Mouse (Mus musculus) midbrain, embryonic 11.5 days (tissue): Measurements from ENCODE around the gene Rgs3. TPM values are rescaled to one million over a fixed set of nuclear protein-coding genes. Genes with fewer than 3 reads are reported as not detected.

ENCODE experiments used
- ATAC-seq: fragments of 200-750 bp; cut with Nextera tagmentation; 2 replicates; pipeline ENCODE4 v1.8.0; 2017; ENCODE audit warnings: moderate TSS enrichment, moderate library complexity; ENCODE audit not compliant: low FRiP score
- DNase-seq: peaks from one replicate; pipeline ENCODE4 v3.0.0; 2015; ENCODE audit warnings: low spot score; ENCODE audit errors: missing footprints
- H3K27ac ChIP-seq: fragments of 300-500 bp; sonication (generic); 2 replicates; pipeline ENCODE4 v1.5.1; 2014; ENCODE audit warnings: low read depth, low read length
- H3K27me3 ChIP-seq: fragments of 300-500 bp; sonication (generic); 2 replicates; pipeline ENCODE4 v1.6.1; 2014; ENCODE audit warnings: mild to moderate bottlenecking, low read length, moderate library complexity, mixed read lengths; ENCODE audit not compliant: control insufficient read depth, insufficient read depth
- H3K36me3 ChIP-seq: fragments of 300-500 bp; sonication (generic); 2 replicates; pipeline ENCODE4 v1.6.1; 2014; ENCODE audit warnings: mild to moderate bottlenecking, low read length, moderate library complexity, mixed read lengths; ENCODE audit not compliant: control insufficient read depth, insufficient read depth
- H3K4me1 ChIP-seq: fragments of 300-500 bp; sonication (generic); 2 replicates; pipeline ENCODE4 v1.6.1; 2014; ENCODE audit warnings: low read length; ENCODE audit not compliant: control insufficient read depth, insufficient read depth
- H3K4me2 ChIP-seq: fragments of 300-500 bp; sonication (generic); 2 replicates; pipeline ENCODE4 v1.6.1; 2014; ENCODE audit warnings: mild to moderate bottlenecking, moderate library complexity
- H3K4me3 ChIP-seq: fragments of 300-500 bp; sonication (generic); 2 replicates; pipeline ENCODE4 v1.5.1; 2014; ENCODE audit warnings: low read depth, low read length
- H3K9ac ChIP-seq: fragments of 300-500 bp; sonication (generic); 2 replicates; pipeline ENCODE4 v1.6.1; 2014; ENCODE audit warnings: low read length
- H3K9me3 ChIP-seq: fragments of 300-500 bp; sonication (generic); 2 replicates; pipeline ENCODE4 v1.6.1; 2016; ENCODE audit warnings: low read length; ENCODE audit not compliant: control insufficient read depth
- WGBS: fragments of 180-500 bp; shearing (Covaris S2); extraction: QIAGEN DNeasy Blood & Tissue Kit; methylation state at CpG from one replicate; pipeline ENCODE4 v1.1.7; 2014; 5-methylcytosine and 5-hydroxymethylcytosine counted together
- polyA plus RNA-seq: library from polyadenylated mRNA; unstranded; fragments of >200 nt; fragmentation: Nextera tagmentation; extraction: Ambion mirVana; gene quantifications from 2 replicates; pipeline ENCODE4 v1.2.1, GENCODE M21; 2014

Rgs3 gene
- polyA plus RNA-seq, 1 experiment from 2014 or later: 23.9 TPM

DNA sequence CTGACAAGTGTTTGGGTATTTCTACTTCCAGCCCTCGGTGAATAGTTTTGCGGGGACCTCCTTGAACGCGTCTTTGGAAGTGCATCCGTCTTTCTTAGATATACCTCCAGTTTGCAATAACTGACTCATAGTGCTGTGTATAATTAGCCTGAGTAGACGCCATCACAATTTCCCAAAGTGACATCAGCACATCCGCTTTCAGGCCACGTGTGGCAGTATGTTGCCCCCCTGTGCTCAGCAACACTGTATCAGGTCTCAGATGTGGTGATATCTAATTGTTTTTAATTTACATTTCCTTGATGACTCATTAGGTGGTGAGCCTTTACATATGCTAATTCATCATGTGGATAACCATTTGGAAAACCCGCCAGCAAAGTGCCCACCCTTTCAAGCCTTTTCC, 119.5 kb downstream of the Rgs3 start:
- no peak for DNase-seq
- Histone ChIP-seq H3K9ac (no peak overlapping the region), H3K4me3 (no peak overlapping the region), H3K27ac (no peak overlapping the region), H3K4me2 (no peak overlapping the region), H3K36me3 (no peaks in the 10 kb centered on the region), H3K27me3 (no peaks in the 10 kb centered on the region), H3K9me3 (no peaks in the 10 kb centered on the region), H3K4me1 (peaks cover 17% of the 10 kb centered on the region)
- WGBS: 94% methylated on average over 9 of the region's 9 CpGs
- ATAC-seq: no peak

DNA sequence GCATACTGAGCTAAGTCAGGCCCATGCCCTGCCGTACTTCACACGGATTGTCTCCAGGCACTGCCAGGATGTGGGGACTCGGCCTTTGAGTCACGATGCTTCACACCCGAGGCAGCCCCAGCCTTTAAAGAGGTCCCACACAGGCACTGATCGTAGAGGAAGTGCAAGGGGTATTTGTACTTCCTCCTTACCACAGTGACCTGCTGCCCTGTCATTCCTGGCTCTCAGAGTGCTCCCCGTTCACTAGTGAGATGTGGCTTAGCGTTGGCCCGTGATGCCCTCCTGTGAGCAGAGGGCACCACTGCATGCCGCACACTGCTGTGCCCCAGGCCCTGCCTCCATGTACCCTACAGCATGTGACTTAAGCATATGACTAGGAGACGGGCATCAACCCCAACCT, 121.8 kb downstream of the Rgs3 start:
- H3K9me3 ChIP-seq: no peaks in the 10 kb centered on the region
- H3K36me3 ChIP-seq: no peaks in the 10 kb centered on the region
- no peak overlapping the region for H3K4me2 ChIP-seq
- DNase-seq (no peak), ATAC-seq (no peak)
- no peak overlapping the region for H3K9ac ChIP-seq
- 86% methylated on average over 11 of the region's 11 CpGs for WGBS
- H3K27ac ChIP-seq: no peak overlapping the region
- H3K4me3 ChIP-seq: no peak overlapping the region
- no peaks in the 10 kb centered on the region for H3K27me3 ChIP-seq
- peaks cover 5% of the 10 kb centered on the region; the same call in 1 of the 2 replicates for H3K4me1 ChIP-seq

DNA sequence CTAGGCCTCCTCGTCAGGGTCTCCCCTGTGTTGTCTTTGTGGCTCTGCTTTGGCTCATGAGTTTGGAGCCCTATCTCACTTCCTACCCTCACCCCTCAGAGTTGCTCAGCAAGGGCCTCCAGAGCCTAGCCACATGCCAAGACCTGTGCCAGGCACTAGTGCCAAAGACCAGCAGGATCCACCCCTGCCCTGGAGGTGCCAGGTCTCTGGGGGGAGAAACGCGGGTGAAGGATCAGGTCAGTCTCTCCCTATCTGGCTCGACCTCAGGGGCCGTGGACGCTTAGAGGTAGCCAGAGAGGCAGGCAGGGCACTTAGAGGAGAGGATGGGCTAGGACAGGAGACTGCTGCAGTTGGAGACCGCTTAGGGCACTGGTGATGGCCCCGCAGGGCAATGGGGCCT, 122.7 kb downstream of the Rgs3 start:
- Histone ChIP-seq H3K36me3 (no peaks in the 10 kb centered on the region), H3K9me3 (no peaks in the 10 kb centered on the region), H3K4me2 (no peak overlapping the region), H3K27me3 (no peaks in the 10 kb centered on the region), H3K27ac (no peak overlapping the region), H3K9ac (no peak overlapping the region), H3K4me1 (no peaks in the 10 kb centered on the region; the same call in 1 of the 2 replicates), H3K4me3 (no peak overlapping the region)
- DNase-seq (no peak), ATAC-seq (no peak)
- WGBS: 88% methylated on average over 8 of the region's 8 CpGs

DNA sequence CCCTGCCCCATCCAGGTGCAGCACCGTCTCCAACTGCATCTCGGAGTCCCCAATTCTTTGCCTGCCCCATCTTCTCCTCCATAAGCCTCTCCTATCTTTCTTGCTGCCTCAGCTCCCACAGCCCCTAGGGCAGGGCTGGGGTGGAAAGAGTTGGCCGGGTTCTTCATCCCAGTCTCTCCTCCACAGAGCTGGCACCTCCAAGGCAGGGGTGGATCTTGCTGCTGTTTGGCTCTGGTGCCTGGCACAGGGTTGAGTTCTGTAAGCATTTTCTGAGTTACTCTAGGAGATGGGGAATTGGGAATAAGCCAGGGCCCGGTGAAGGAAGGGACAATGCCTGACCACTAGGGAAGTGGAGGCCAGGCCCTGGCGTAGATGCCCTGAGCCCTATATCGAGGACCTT, 123.5 kb downstream of the Rgs3 start:
- H3K4me3 ChIP-seq: no peak overlapping the region
- DNase-seq: no peak
- H3K27ac ChIP-seq: no peak overlapping the region
- no peak overlapping the region for H3K4me2 ChIP-seq
- WGBS: 90% methylated on average over 6 of the region's 6 CpGs
- H3K36me3 ChIP-seq: no peaks in the 10 kb centered on the region
- no peak overlapping the region for H3K9ac ChIP-seq
- ATAC-seq: no peak
- no peaks in the 10 kb centered on the region for H3K4me1 ChIP-seq
- H3K27me3 ChIP-seq: no peaks in the 10 kb centered on the region
- H3K9me3 ChIP-seq: no peaks in the 10 kb centered on the region

DNA sequence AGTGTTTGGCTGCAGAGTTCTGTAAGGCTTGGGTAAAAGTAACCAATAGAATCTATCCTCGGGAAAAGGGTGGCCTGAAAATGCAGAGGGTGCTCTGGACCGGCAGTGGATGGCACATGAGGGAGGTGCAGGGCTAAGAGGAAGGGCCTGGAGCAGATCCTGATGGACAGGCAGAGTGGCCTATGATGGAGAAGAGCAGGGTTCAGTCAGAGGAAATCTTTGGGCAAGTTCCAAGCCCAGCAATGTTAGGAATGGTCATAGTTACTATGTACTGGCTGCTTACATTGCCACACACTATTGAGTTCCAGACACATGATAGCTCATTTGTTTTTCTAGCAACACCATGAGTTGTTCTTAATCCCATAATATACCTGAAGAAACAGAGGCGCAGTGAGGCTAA, 124.7 kb downstream of the Rgs3 start:
- H3K9ac ChIP-seq: no peak overlapping the region
- no peaks in the 10 kb centered on the region for H3K27me3 ChIP-seq

DNA sequence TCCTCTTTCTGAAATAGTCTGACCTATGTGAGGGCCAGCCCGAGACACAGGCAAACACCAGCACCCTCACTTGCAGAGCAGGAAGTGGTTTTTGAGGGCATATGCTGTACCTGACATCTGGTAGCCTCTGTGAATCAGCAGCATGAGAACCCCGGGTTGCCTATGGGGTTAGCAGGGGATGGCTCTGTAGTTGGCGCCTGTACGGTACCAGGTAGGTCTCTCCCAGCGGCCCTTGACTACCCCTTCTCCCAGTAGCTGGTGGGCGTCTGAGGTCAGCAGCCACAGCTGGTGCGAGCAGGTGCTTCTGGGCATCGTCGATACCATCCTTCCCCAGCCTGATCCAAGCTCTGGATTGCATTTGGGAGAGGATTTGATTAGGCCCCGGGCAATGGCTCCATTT, 125.6 kb downstream of the Rgs3 start:
- no peaks in the 10 kb centered on the region for H3K9me3 ChIP-seq
- no peaks in the 10 kb centered on the region for H3K4me1 ChIP-seq
- DNase-seq (no peak), ATAC-seq (no peak)
- no peak overlapping the region for H3K4me3 ChIP-seq
- no peak overlapping the region for H3K27ac ChIP-seq
- no peak overlapping the region for H3K9ac ChIP-seq
- H3K36me3 ChIP-seq: no peaks in the 10 kb centered on the region
- 86% methylated on average over 10 of the region's 10 CpGs for WGBS
- no peaks in the 10 kb centered on the region for H3K27me3 ChIP-seq
- H3K4me2 ChIP-seq: no peak overlapping the region

More for the DNA sequence above, 124.7 kb downstream of the Rgs3 start:
- Histone ChIP-seq H3K27ac (no peak overlapping the region), H3K4me2 (no peak overlapping the region), H3K36me3 (no peaks in the 10 kb centered on the region), H3K4me1 (no peaks in the 10 kb centered on the region), H3K4me3 (no peak overlapping the region), H3K9me3 (no peaks in the 10 kb centered on the region)
- WGBS: 82% methylated on average over 3 of the region's 3 CpGs
- DNase-seq (no peak), ATAC-seq (no peak)

DNA sequence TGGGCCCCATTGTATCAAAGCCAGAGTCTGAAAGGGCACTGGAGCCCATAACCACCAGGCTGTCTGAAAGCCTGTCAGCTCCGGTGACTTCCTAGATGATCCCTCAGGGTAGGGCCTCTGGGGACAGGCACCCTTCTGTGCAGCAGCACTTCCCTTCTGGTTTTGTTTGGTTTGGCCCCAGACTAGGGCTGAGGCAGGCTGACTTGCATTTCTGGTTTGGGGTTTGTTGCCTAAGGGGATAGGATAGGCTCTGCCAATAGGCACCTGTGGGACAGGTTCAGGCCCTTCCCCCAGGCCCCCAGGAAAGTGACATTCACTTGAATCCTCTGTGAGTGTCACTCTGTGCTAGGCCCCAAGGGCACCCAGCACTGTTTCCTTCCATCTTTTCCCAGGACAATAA, 127.1 kb downstream of the Rgs3 start:
- 0 out of 2 replicates have a peak, but pooled peaks have one; percentile 2 for ATAC-seq
- no peak overlapping the region for H3K4me2 ChIP-seq
- WGBS: 41% methylated on average over 1 of the region's 1 CpGs
- no peaks in the 10 kb centered on the region for H3K27me3 ChIP-seq
- no peak overlapping the region for H3K27ac ChIP-seq
- DNase-seq: no peak
- H3K4me3 ChIP-seq: no peak overlapping the region
- no peaks in the 10 kb centered on the region for H3K9me3 ChIP-seq
- H3K4me1 ChIP-seq: no peaks in the 10 kb centered on the region
- no peaks in the 10 kb centered on the region for H3K36me3 ChIP-seq
- no peak overlapping the region for H3K9ac ChIP-seq

DNA sequence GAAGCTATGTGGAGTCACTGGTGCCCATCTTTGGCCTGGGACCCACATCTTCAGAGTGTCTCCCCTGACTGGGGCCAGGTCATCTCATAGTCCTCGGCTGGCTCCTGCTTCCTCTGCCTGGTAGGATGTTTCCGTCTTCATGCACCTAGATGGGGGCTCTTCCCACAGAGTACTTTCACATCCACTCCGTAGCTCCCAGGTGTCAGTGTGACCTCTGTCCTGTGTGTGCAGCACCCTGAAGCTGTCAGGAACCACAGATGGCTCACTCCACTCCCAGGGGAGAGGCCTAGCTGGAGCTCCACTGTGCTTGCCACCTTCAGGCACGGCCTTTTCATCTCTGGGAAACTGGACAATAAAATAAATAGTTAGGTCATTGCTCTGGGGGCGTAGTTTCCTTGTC, 128.5 kb downstream of the Rgs3 start:
- DNase-seq (no peak), ATAC-seq (no peak)
- Histone ChIP-seq H3K36me3 (no peaks in the 10 kb centered on the region), H3K4me3 (no peak overlapping the region), H3K27me3 (no peaks in the 10 kb centered on the region), H3K9me3 (no peaks in the 10 kb centered on the region), H3K4me2 (no peak overlapping the region), H3K4me1 (no peaks in the 10 kb centered on the region), H3K9ac (no peak overlapping the region), H3K27ac (no peak overlapping the region)
- WGBS: 86% methylated on average over 5 of the region's 5 CpGs

DNA sequence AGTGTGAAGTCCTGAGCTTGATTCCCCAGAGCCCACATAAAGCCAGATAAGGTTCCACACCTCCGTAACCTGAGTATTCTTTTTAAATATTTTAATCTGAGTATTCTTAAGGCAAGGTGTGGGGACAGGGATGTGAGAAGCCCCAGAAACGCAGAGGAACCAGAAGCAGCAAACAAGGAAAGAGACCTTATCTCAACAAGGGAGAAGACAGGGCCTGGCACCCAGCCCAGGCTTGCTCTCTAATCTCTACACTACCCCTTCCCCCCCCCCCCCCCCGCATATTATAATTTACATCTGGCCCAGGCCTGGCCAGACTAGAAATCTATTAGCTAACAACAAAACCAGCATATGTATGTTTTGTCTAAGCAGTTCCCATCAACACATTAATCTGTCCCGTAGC, 131.3 kb downstream of the Rgs3 start:
- ATAC-seq (no peak), DNase-seq (no peak)
- H3K4me1 ChIP-seq: no peaks in the 10 kb centered on the region
- H3K9ac ChIP-seq: no peak overlapping the region
- H3K27me3 ChIP-seq: no peaks in the 10 kb centered on the region
- WGBS: 93% methylated on average over 3 of the region's 4 CpGs
- no peak overlapping the region for H3K4me2 ChIP-seq
- no peak overlapping the region for H3K4me3 ChIP-seq
- no peaks in the 10 kb centered on the region for H3K9me3 ChIP-seq
- H3K36me3 ChIP-seq: no peaks in the 10 kb centered on the region; the same call in 1 of the 2 replicates
- no peak overlapping the region for H3K27ac ChIP-seq

DNA sequence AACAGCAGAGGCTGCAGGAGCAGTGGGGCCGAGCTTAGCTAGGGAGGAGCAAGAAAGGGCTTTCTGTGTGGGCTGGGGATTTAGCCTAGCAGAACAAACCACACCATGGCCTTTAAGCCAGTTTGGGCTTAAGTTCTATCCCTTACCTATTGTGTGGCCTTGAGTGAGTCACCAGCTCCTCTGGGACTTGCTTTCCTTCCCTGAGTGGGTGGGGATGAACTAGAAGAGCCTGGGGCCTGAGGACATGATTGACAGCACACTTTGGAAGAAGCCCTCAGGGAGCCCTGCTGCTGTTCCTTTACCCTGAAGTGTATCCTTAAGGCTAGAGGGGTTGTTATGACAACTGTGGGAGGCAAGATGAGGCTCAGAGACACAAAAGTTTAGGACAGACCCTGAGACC, 132.0 kb downstream of the Rgs3 start:
- H3K4me1 ChIP-seq: no peaks in the 10 kb centered on the region
- no peak overlapping the region for H3K27ac ChIP-seq
- DNase-seq: no peak
- H3K9me3 ChIP-seq: no peaks in the 10 kb centered on the region
- H3K4me3 ChIP-seq: no peak overlapping the region
- ATAC-seq: no peak
- no peaks in the 10 kb centered on the region for H3K27me3 ChIP-seq
- no peak overlapping the region for H3K4me2 ChIP-seq
- no peaks in the 10 kb centered on the region; the same call in 1 of the 2 replicates for H3K36me3 ChIP-seq
- H3K9ac ChIP-seq: no peak overlapping the region
- WGBS: 59% methylated on average over 1 of the region's 1 CpGs
